Mouse (Mus musculus) kidney, postnatal 14 days (tissue): ENCODE results near the gene Dcun1d2.

Source experiments
- DNase-seq: peaks from one replicate; pipeline ENCODE4 v3.0.0; 2022; ENCODE audit warnings: mixed read lengths

Dcun1d2 gene

GRCm38 (mm10) chr8:13253413-13253812 lies 34.5 kb downstream of the Dcun1d2 start:
- no peak for DNase-seq

GRCm38 (mm10) chr8:13252837-13253236 lies 35.1 kb downstream of the Dcun1d2 start:
- no peak for DNase-seq

GRCm38 (mm10) chr8:13244343-13244880 lies 43.5 kb downstream of the Dcun1d2 start:
- DNase-seq: no peak

GRCm38 (mm10) chr8:13242985-13243870 lies 44.7 kb downstream of the Dcun1d2 start:
- DNase-seq: no peak

- peak; percentile 27 for DNase-seq
Measured at GRCm38 (mm10) chr8:13240691-13241090, 47.2 kb downstream of the Dcun1d2 start.

- no peak for DNase-seq
Measured at GRCm38 (mm10) chr8:13240055-13240454, 47.9 kb downstream of the Dcun1d2 start.

GRCm38 (mm10) chr8:13234803-13235202 lies 53.1 kb downstream of the Dcun1d2 start:
- DNase-seq: no peak

- no peak for DNase-seq
Measured at GRCm38 (mm10) chr8:13230471-13230870, 57.5 kb downstream of the Dcun1d2 start.

- no peak for DNase-seq
Measured at GRCm38 (mm10) chr8:13229802-13230201, 58.1 kb downstream of the Dcun1d2 start.

GRCm38 (mm10) chr8:13228923-13229610 lies 58.9 kb downstream of the Dcun1d2 start:
- DNase-seq: no peak

- DNase-seq: no peak
Measured at GRCm38 (mm10) chr8:13227184-13227583, 60.7 kb downstream of the Dcun1d2 start.

GRCm38 (mm10) chr8:13226288-13226687 lies 61.6 kb downstream of the Dcun1d2 start:
- no peak for DNase-seq

GRCm38 (mm10) chr8:13224426-13224825 lies 63.5 kb downstream of the Dcun1d2 start:
- no peak for DNase-seq

- DNase-seq: no peak
Measured at GRCm38 (mm10) chr8:13218441-13218840, 69.5 kb downstream of the Dcun1d2 start.

GRCm38 (mm10) chr8:13217986-13218385 lies 69.9 kb downstream of the Dcun1d2 start:
- no peak for DNase-seq

GRCm38 (mm10) chr8:13217093-13217492 lies 70.8 kb downstream of the Dcun1d2 start:
- no peak for DNase-seq

- DNase-seq: no peak
Measured at GRCm38 (mm10) chr8:13216386-13216785, 71.5 kb downstream of the Dcun1d2 start.

- DNase-seq: peak; percentile 91
Measured at GRCm38 (mm10) chr8:13213479-13214268, 74.3 kb downstream of the Dcun1d2 start.

- no peak for DNase-seq
Measured at GRCm38 (mm10) chr8:13209770-13210169, 78.2 kb downstream of the Dcun1d2 start.

- no peak for DNase-seq
Measured at GRCm38 (mm10) chr8:13208627-13209355, 79.1 kb downstream of the Dcun1d2 start.

GRCm38 (mm10) chr8:13206290-13206689 lies 81.6 kb downstream of the Dcun1d2 start:
- no peak for DNase-seq
